Mouse (Mus musculus) urinary bladder, postnatal 14 days (tissue): Measurements from ENCODE around the gene Olfr1138.

Experiments used
- DNase-seq: peaks from one replicate; pipeline ENCODE4 v3.0.0; 2021; ENCODE audit warnings: low spot score

Olfr1138 gene

DNA sequence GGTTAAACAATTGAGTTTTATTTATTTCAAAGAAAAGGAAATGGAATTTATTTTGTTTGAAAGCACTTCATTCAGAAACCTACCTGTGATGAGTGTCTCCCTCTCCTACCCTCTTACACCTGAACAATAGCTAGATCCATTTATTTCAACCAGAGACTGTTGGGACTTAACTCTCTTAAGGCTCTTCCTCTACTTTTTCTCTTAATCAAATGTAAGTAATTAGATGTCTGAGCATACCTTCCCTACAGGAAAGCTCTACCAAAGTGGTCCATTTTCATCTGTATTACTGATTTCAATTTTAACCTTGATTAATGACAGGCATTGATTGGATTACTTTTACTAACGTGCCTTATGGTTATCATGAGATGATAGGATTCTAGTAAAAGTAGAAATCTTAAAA lies at the start of gene Olfr1138:
TSS of gene Olfr1138 (minus strand) at position 101 of the 400 bp plus-strand sequence.
- no peak for DNase-seq

DNA sequence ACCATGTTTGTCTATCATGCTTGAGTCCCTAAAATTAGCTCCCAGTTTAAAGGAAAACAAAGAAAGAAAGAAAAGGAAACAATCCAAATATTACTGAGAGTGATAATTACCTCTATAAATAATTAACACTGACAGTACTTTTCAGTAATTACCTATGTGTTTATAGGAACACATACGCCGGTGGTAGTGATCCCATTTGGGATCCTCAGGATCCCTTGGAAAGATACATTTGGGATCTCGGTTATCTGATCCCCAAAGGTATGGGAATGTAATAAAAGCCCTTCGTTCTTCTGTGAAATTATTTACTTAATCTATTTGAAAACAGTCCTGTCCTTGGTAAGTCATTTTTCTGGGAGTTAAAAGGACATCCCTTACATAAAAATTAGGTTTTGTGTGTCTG lies 39.4 kb upstream of the Olfr1138 start, which contains the start of gene Olfr152:
TSS of gene Olfr152 (plus strand) at position 301 of the 400 bp plus-strand sequence.
- DNase-seq, result no peak

GRCm38 (mm10) chr2:87776143-87776542 lies 36.4 kb upstream of the Olfr1138 start:
- DNase-seq, result no peak

GRCm38 (mm10) chr2:87753891-87754290 lies 14.1 kb upstream of the Olfr1138 start, which contains the start of gene Olfr1141:
Gene Olfr1141, minus strand, starts transcription at chr2:87753991.
- DNase-seq, result no peak

DNA sequence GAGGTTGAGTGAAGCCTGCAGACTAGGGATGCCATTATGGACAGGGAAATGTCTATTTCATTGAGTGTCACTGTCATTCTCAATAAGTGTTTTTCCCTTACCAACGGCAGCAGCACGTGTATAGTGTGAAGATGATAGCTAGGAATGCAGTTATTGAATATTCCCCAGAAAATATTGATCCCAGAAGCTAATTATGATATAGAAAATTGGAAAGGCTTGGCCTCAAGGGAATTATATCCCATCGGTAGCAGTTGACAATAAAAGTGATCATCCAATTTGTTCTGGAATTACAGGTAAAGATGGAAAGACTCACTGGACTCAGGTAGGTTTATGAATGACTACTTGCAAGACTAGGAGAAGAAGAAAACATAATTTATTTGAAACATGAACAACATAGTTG lies 3.7 kb upstream of the Olfr1138 start, which contains the start of gene Olfr1140:
TSS of gene Olfr1140 (plus strand) at position 301 of the 400 bp plus-strand sequence.
- no peak for DNase-seq

DNA sequence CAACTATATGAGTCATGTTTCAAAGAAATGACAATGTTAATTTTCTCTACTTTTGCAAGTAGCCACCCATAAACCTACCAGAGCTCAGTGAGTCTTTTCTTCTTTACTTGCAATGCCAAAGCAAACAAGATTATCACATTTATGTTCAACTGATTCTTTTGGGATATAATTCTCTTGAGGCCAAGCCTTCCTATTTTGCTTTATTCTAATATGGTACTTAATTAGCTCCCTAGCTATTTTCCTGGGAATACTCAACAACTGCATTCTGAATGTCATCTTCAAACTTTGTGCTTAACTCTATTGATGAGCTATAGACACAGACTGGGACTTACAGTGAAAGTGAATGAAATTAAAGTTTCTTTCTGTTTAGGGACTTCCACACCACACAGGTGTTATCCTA lies 26.7 kb downstream of the Olfr1138 start, which contains the start of gene Olfr1137:
TSS of gene Olfr1137 (minus strand) at position 101 of the 400 bp plus-strand sequence.
- no peak for DNase-seq

DNA sequence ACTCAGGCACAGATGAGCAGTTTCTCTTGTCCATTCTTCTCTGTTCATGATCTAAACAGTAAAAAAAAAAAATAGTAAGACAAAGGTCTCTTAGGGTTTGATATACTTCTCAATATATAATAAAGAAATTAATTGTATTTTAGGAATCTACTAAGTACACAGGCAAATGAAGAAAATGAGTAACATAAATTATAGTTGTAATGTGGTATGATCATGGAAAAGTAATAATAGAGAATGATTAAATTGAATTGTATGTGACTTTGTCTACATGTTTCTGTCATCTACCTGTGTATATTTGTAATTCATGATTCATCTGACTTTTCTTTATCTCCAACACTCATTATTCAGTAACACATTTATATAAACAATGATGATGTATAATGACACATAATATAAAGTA lies 45.9 kb downstream of the Olfr1138 start, which contains the start of gene Olfr1136:
TSS of gene Olfr1136 (minus strand) at position 101 of the 400 bp plus-strand sequence.
- DNase-seq, result no peak
